Mouse (Mus musculus) stomach, postnatal 0 days (tissue): ENCODE data around the gene Pon1.

Experiments
- CTCF ChIP-seq: IDR thresholded peaks from 2 replicates; pipeline ENCODE4 v1.5.1; 2016; ENCODE audit warnings: antibody characterized with exemption, low read depth, mild to moderate bottlenecking, moderate library complexity
- EP300 ChIP-seq: optimal IDR thresholded peaks from 2 replicates; pipeline ENCODE3; 2016; ENCODE audit warnings: antibody characterized with exemption

DNA sequence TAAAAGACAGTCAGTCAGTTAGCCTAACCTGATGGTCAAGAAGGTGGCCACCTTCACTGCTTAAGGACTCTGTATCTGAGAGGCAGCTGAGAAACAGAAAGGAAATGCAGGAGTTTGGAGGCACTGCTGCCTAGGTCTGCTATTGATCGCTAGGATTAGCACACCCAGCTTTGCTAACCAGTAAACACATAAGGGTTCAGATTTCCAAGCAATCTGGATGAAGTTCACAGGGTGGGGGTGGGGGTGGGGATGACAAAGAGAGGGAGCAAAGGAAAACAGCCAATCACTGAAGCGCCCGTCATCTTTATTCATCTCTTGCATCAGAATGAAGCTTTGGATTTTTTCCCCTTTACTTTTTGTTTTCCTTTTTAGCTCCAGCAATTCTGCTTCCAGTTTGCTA is 28.3 kb upstream of the Pon1 start:
- TF ChIP-seq CTCF (no peak), EP300 (no peak)
